8 mouse cellular contexts compared by ENCODE assay signal in genomic region chr11:83292251-83292587, GRCm38 (mm10). TPM values are rescaled to one million over a fixed set of nuclear protein-coding genes. Genes with fewer than 3 reads are reported as not detected.
DNase-seq lines count a peak whose midpoint lies in the region; TF ChIP-seq lines count a peak whose summit lies in the region.

No protein-coding gene starts in this region.

- TF ChIP-seq CTCF in spleen, adult 2 months (IDR thresholded peaks at IDR 0.05; ENCODE audit: extremely low read depth, insufficient read depth, insufficient read length, insufficient replicate concordance), result no peak
- TF ChIP-seq CTCF in embryonic fibroblast, embryonic 13.5 days (IDR thresholded peaks at IDR 0.05; ENCODE audit: borderline replicate concordance, insufficient read depth, low read length), result no peak
- no peak for TF ChIP-seq CTCF in olfactory bulb, adult 2 months (IDR thresholded peaks at IDR 0.05; ENCODE audit: insufficient read depth, low read depth, low read length)

- H3K4me1 ChIP-seq in spleen, adult 2 months (ENCODE audit: control insufficient read depth, insufficient read depth, insufficient read length), result peaks cover 6% of the 10 kb centered on the region; the same call in 1 of the 2 replicates
- no peaks in the 10 kb centered on the region for H3K4me1 ChIP-seq in embryonic fibroblast, embryonic 13.5 days (ENCODE audit: control insufficient read depth, insufficient read depth, low read length)
- H3K4me1 ChIP-seq in limb, embryonic 10.5 days, result peaks cover 26% of the 10 kb centered on the region
- H3K4me1 ChIP-seq in olfactory bulb, adult 2 months (ENCODE audit: control insufficient read depth, insufficient read depth, low read length), result no peaks in the 10 kb centered on the region

- no peak overlapping the region for H3K27ac ChIP-seq in spleen, adult 2 months (ENCODE audit: insufficient read depth, low read length)
- H3K27ac ChIP-seq in embryonic fibroblast, embryonic 13.5 days (ENCODE audit: insufficient read depth, low read length), result no peak overlapping the region
- H3K27ac ChIP-seq in limb, embryonic 10.5 days, result peak overlapping the region; percentile 93
- no peak overlapping the region for H3K27ac ChIP-seq in olfactory bulb, adult 2 months (ENCODE audit: insufficient read depth, low read depth, low read length)

- under 1% methylated on average over 5 of the region's 5 CpGs for WGBS in spleen, adult 2 months
- WGBS in limb, embryonic 10.5 days, result 2% methylated on average over 5 of the region's 5 CpGs
- WGBS in olfactory bulb, adult 2 months, result 0% methylated on average over 5 of the region's 5 CpGs

- no peak for DNase-seq in spleen, adult 2 months (ENCODE audit: low read depth in 1 of 2, low spot score in 2 of 2)
- DNase-seq in spleen, postnatal 4 days (ENCODE audit: low spot score in 2 of 2), result no peak
- DNase-seq in limb, embryonic 10.5 days (ENCODE audit: low spot score), result peak; percentile 34
- DNase-seq in right cerebral cortex, adult 2 months (ENCODE audit: low spot score in 2 of 2), result no peak
- DNase-seq in embryo, embryonic 10 days (ENCODE audit: low spot score), result no peak
- DNase-seq in cerebellum, adult 9-11 months, result no peak

- H3K9me3 ChIP-seq in limb, embryonic 10.5 days (replicated peaks), result no peaks in the 10 kb centered on the region

- peak overlapping the region; percentile 69 for H3K4me3 ChIP-seq in spleen, adult 2 months (ENCODE audit: extremely low read depth, insufficient read depth, insufficient read length)
- peak overlapping the region; percentile 72 for H3K4me3 ChIP-seq in embryonic fibroblast, embryonic 13.5 days (ENCODE audit: insufficient read depth, low read length)
- peak overlapping the region; percentile 69 for H3K4me3 ChIP-seq in limb, embryonic 10.5 days
- peak overlapping the region; percentile 62 for H3K4me3 ChIP-seq in olfactory bulb, adult 2 months (ENCODE audit: insufficient read depth, low read depth, low read length)

- H3K27me3 ChIP-seq in spleen, adult 2 months (ENCODE audit: control insufficient read depth, insufficient read depth, low read length), result no peaks in the 10 kb centered on the region
- no peaks in the 10 kb centered on the region for H3K27me3 ChIP-seq in limb, embryonic 10.5 days (ENCODE audit: low read depth, poor library complexity, severe bottlenecking)

- no peaks in the 10 kb centered on the region for H3K36me3 ChIP-seq in spleen, adult 2 months (ENCODE audit: control insufficient read depth, insufficient read depth, low read length)
- peaks cover 35% of the 10 kb centered on the region for H3K36me3 ChIP-seq in limb, embryonic 10.5 days

- TF ChIP-seq POLR2A in spleen, adult 2 months (IDR thresholded peaks at IDR 0.05; ENCODE audit: low read depth, low read length), result no peak
- no peak for TF ChIP-seq POLR2A in embryonic fibroblast, embryonic 13.5 days (IDR thresholded peaks at IDR 0.05; ENCODE audit: low read depth, low read length)
- no peak for TF ChIP-seq POLR2A in olfactory bulb, adult 2 months (IDR thresholded peaks at IDR 0.05; ENCODE audit: insufficient read depth, low read depth, low read length)

RNA-seq across cellular contexts. Expression of gene Slfn14, which starts 5.7 kb away (rescaled TPM):
- polyA plus RNA-seq in spleen, adult 2 months (2012; rRNA removed), result 2.2 and 6.3 TPM in 2 replicates
- polyA plus RNA-seq in embryonic fibroblast, embryonic 13.5 days (2011; ENCODE audit: insufficient read length, low read depth, missing spikeins), result not detected in 2 replicates
- polyA plus RNA-seq in limb, embryonic 10.5 days (2016; fragmentation: Nextera tagmentation; extraction: Ambion mirVana), result 0.08 and 0.15 TPM in 2 replicates
- polyA plus RNA-seq in olfactory bulb, adult 2 months (2012; ENCODE audit: insufficient read depth, insufficient read length, low replicate concordance, missing spikeins), result not detected in 2 replicates

RNA-seq across cellular contexts. Expression of gene Ap2b1, which starts 6.6 kb away (rescaled TPM):
- 25.6 and 26.1 TPM in 2 replicates for polyA plus RNA-seq in spleen, adult 2 months (2012; rRNA removed)
- polyA plus RNA-seq in embryonic fibroblast, embryonic 13.5 days (2011; ENCODE audit: insufficient read length, low read depth, missing spikeins), result 115 and 122 TPM in 2 replicates
- 53.4 and 60.4 TPM in 2 replicates for polyA plus RNA-seq in limb, embryonic 10.5 days (2016; fragmentation: Nextera tagmentation; extraction: Ambion mirVana)
- polyA plus RNA-seq in olfactory bulb, adult 2 months (2012; ENCODE audit: insufficient read depth, insufficient read length, low replicate concordance, missing spikeins), result 546 TPM in 1 of 2 replicates, not detected in the other

RNA-seq across cellular contexts. Expression of gene Pex12, which starts 10.2 kb away (rescaled TPM):
- polyA plus RNA-seq in spleen, adult 2 months (2012; rRNA removed), result 4.8 and 5.5 TPM in 2 replicates
- 8.9 and 9.0 TPM in 2 replicates for polyA plus RNA-seq in embryonic fibroblast, embryonic 13.5 days (2011; ENCODE audit: insufficient read length, low read depth, missing spikeins)
- polyA plus RNA-seq in limb, embryonic 10.5 days (2016; fragmentation: Nextera tagmentation; extraction: Ambion mirVana), result 13.0 and 13.9 TPM in 2 replicates
- polyA plus RNA-seq in olfactory bulb, adult 2 months (2012; ENCODE audit: insufficient read depth, insufficient read length, low replicate concordance, missing spikeins), result not detected in 2 replicates
